Mouse (Mus musculus) large intestine, adult 2 months (tissue): ENCODE results near the gene Gfap. TPM values are rescaled to one million over a fixed set of nuclear protein-coding genes. Genes with fewer than 3 reads are reported as not detected.

Source experiments
- DNase-seq: peaks from one replicate; pipeline ENCODE4 v3.0.0-alpha.2; 2012; ENCODE audit warnings: low read depth, low spot score
- WGBS: fragments of 180-500 bp; shearing (Covaris S2); methylation state at CpG from one replicate; pipeline ENCODE4 v1.1.7; 2018; 5-methylcytosine and 5-hydroxymethylcytosine counted together
- polyA plus RNA-seq: library from polyadenylated mRNA; depleted of rRNA; stranded (reverse); fragments of >200 nt; gene quantifications from 2 replicates; pipeline ENCODE4 v1.2.3, GENCODE M21; 2012; rRNA removed

Gfap gene
- polyA plus RNA-seq, 1 experiment, result 1.0 TPM

GRCm38 (mm10) chr11:102851883-102852282, 48.8 kb downstream of the Gfap start:
- WGBS, result 69% methylated on average over 5 of the region's 5 CpGs
- peak; percentile 14 for DNase-seq

- no peak for DNase-seq
- WGBS, result 94% methylated on average over 10 of the region's 10 CpGs
Observed at GRCm38 (mm10) chr11:102845926-102846325, 54.8 kb downstream of the Gfap start.

- WGBS, result 71% methylated on average over 9 of the region's 9 CpGs
- DNase-seq, result no peak
Observed at GRCm38 (mm10) chr11:102838616-102839150, 62.0 kb downstream of the Gfap start.

- WGBS, result 79% methylated on average over 2 of the region's 2 CpGs
- DNase-seq, result no peak
Observed at GRCm38 (mm10) chr11:102838126-102838525, 62.6 kb downstream of the Gfap start.

- WGBS, result 83% methylated on average over 1 of the region's 1 CpGs
- DNase-seq, result no peak
Observed at GRCm38 (mm10) chr11:102837385-102837784, 63.3 kb downstream of the Gfap start.

Other genes starting within 250 kb of the Gfap start
- gene Meioc, start 237.2 kb downstream of the Gfap start, polyA plus RNA-seq, result not detected in 2 replicates
- gene Ccdc43, start 203.1 kb downstream of the Gfap start, polyA plus RNA-seq, result 4.3 and 5.3 TPM in 2 replicates
- 2.3 and 3.6 TPM in 2 replicates for gene Adam11, start 139.5 kb downstream of the Gfap start, polyA plus RNA-seq
- gene Gjc1, start 81.2 kb downstream of the Gfap start, polyA plus RNA-seq, result 3.7 and 3.8 TPM in 2 replicates
- gene Higd1b, start 65.1 kb downstream of the Gfap start, polyA plus RNA-seq, result 0.40 and 0.56 TPM in 2 replicates
- 73.3 and 73.9 TPM in 2 replicates for gene Eftud2, start 19.9 kb downstream of the Gfap start, polyA plus RNA-seq
- gene Ccdc103, start 19.7 kb downstream of the Gfap start, polyA plus RNA-seq, result 0.07 TPM in 1 of 2 replicates, not detected in the other
- not detected in 2 replicates for gene Fam187a, start 15.7 kb downstream of the Gfap start, polyA plus RNA-seq
- gene Kif18b, start 24.2 kb upstream of the Gfap start, polyA plus RNA-seq, result 9.2 and 10.8 TPM in 2 replicates
- gene C1ql1, start 45.8 kb upstream of the Gfap start, polyA plus RNA-seq, result 0.47 and 0.52 TPM in 2 replicates
- 50.0 and 70.7 TPM in 2 replicates for gene Nmt1, start 127.3 kb upstream of the Gfap start, polyA plus RNA-seq
- 36.2 and 36.9 TPM in 2 replicates for gene Dcakd, start 127.4 kb upstream of the Gfap start, polyA plus RNA-seq
- gene Plcd3, start 200.7 kb upstream of the Gfap start, polyA plus RNA-seq, result 2.8 and 3.6 TPM in 2 replicates
- gene Acbd4, start 200.8 kb upstream of the Gfap start, polyA plus RNA-seq, result 71.3 and 168 TPM in 2 replicates
- gene Hexim1, start 215.3 kb upstream of the Gfap start, polyA plus RNA-seq, result 11.5 and 14.1 TPM in 2 replicates
- 2.4 and 3.3 TPM in 2 replicates for gene Hexim2, start 231.5 kb upstream of the Gfap start, polyA plus RNA-seq